Mouse (Mus musculus) CH12.LX (cell line): ENCODE measurements around the gene Fntb. TPM values are rescaled to one million over a fixed set of nuclear protein-coding genes. Genes with fewer than 3 reads are reported as not detected.

ENCODE experiments used
- DNase-seq: peaks from one replicate; pipeline ENCODE4 v3.0.0-alpha.2; 2013; ENCODE audit errors: extremely low read depth
- H3K27ac ChIP-seq: 2 replicates; pipeline ENCODE4 v1.5.1; 2012; ENCODE audit warnings: low read depth, mild to moderate bottlenecking, control low read depth, moderate library complexity; ENCODE audit not compliant: insufficient read depth
- H3K27me3 ChIP-seq: replicated peaks from 2 replicates; pipeline ENCODE3; 2012; ENCODE audit warnings: inconsistent platforms
- H3K36me3 ChIP-seq, 2 experiments: replicated peaks in 1 of 2; 2 replicates each; pipeline versions ENCODE3 to v1.6.1; 2012; ENCODE audit warnings: inconsistent platforms in 1 of 2, low read length in 1 of 2, mild to moderate bottlenecking in 1 of 2, mixed read lengths in 1 of 2, moderate library complexity in 1 of 2; ENCODE audit not compliant: control insufficient read depth in 1 of 2, insufficient read depth in 1 of 2
- H3K4me1 ChIP-seq, 2 experiments: 2 replicates each; pipeline ENCODE4 v1.6.1; 2012; ENCODE audit warnings: inconsistent platforms in 1 of 2, moderate library complexity in 1 of 2; ENCODE audit not compliant: insufficient read depth in 2 of 2, control insufficient read depth in 1 of 2
- H3K4me2 ChIP-seq: 2 replicates; pipeline ENCODE4 v1.6.1; 2012; ENCODE audit warnings: low read depth, mild to moderate bottlenecking, control low read depth; ENCODE audit not compliant: poor library complexity, insufficient read depth, severe bottlenecking
- H3K4me3 ChIP-seq, 3 experiments: fragments of 150-350 bp in 1 of 3; sonication (generic) in 1 of 3; replicated peaks in 1 of 3; 2 replicates each; pipeline versions ENCODE3 to v1.5.1; 2011 to 2012; ENCODE audit warnings: low read depth in 2 of 3, low read length in 2 of 3, mild to moderate bottlenecking in 2 of 3, moderate library complexity in 2 of 3, control low read depth in 1 of 3, improper control_type of control experiment in 1 of 3, inconsistent platforms in 1 of 3, mixed read lengths in 1 of 3; ENCODE audit not compliant: poor library complexity in 1 of 3
- H3K79me2 ChIP-seq: replicated peaks from 2 replicates; pipeline ENCODE4 v1.6.1; 2012; ENCODE audit warnings: mild to moderate bottlenecking, moderate library complexity; ENCODE audit not compliant: control insufficient read depth, poor library complexity, insufficient read depth, severe bottlenecking; ENCODE audit errors: extremely low read depth
- H3K9ac ChIP-seq: 2 replicates; pipeline ENCODE4 v1.6.1; 2012; ENCODE audit warnings: low read depth, mild to moderate bottlenecking, control low read depth, moderate library complexity; ENCODE audit not compliant: insufficient read depth
- H3K9me3 ChIP-seq: replicated peaks from 2 replicates; pipeline ENCODE3; 2012; ENCODE audit warnings: low read length, inconsistent platforms, mixed read lengths
- CHD1 ChIP-seq: IDR thresholded peaks from 2 replicates; pipeline ENCODE4 v1.6.1; 2012; ENCODE audit warnings: low read depth, low read length, improper control_type of control experiment, inconsistent platforms
- CHD2 ChIP-seq: IDR thresholded peaks from 2 replicates; pipeline ENCODE4 v1.6.1; 2011; ENCODE audit warnings: low read length, improper control_type of control experiment
- CTCF ChIP-seq, 2 experiments: IDR thresholded peaks in 1 of 2; conservative IDR thresholded peaks in 1 of 2; 2 replicates each; pipeline ENCODE4 v1.5.1; 2011 to 2012; ENCODE audit warnings: low read depth in 2 of 2, low read length in 2 of 2, improper control_type of control experiment in 1 of 2, inconsistent platforms in 1 of 2, mild to moderate bottlenecking in 1 of 2, moderate library complexity in 1 of 2
- ELF1 ChIP-seq: IDR thresholded peaks from 2 replicates; pipeline ENCODE4 v1.6.1; 2014; ENCODE audit warnings: low read depth, mild to moderate bottlenecking, inconsistent platforms, low read length, improper control_type of control experiment
- EP300 ChIP-seq: IDR thresholded peaks from 2 replicates; pipeline ENCODE4 v1.6.1; 2011; ENCODE audit warnings: low read length, improper control_type of control experiment
- ETS1 ChIP-seq: conservative IDR thresholded peaks from 2 replicates; pipeline ENCODE4 v1.6.1; 2012; ENCODE audit warnings: low read depth, mild to moderate bottlenecking, inconsistent platforms, low read length, improper control_type of control experiment, moderate library complexity
- GABPA ChIP-seq: IDR thresholded peaks from 2 replicates; pipeline ENCODE4 v1.6.1; 2012; ENCODE audit warnings: low read depth, low read length, improper control_type of control experiment, inconsistent platforms; ENCODE audit not compliant: insufficient replicate concordance
- HCFC1 ChIP-seq: IDR thresholded peaks from 2 replicates; pipeline ENCODE4 v1.6.1; 2012; ENCODE audit warnings: low read depth, mild to moderate bottlenecking, inconsistent platforms, low read length, improper control_type of control experiment
- IRF4 ChIP-seq: IDR thresholded peaks from 2 replicates; pipeline ENCODE4 v1.6.1; 2014; ENCODE audit warnings: low read depth, mild to moderate bottlenecking, inconsistent platforms, low read length, improper control_type of control experiment
- KAT2A ChIP-seq: IDR thresholded peaks from 2 replicates; pipeline ENCODE4 v1.6.1; 2012; ENCODE audit warnings: low read length, improper control_type of control experiment, inconsistent platforms; ENCODE audit not compliant: insufficient replicate concordance
- MAFK ChIP-seq: IDR thresholded peaks from 2 replicates; pipeline ENCODE4 v1.6.1; 2011; ENCODE audit warnings: low read length, improper control_type of control experiment; ENCODE audit not compliant: insufficient replicate concordance
- MAX ChIP-seq: IDR thresholded peaks from 2 replicates; pipeline ENCODE4 v1.6.1; 2011; ENCODE audit warnings: low read length, improper control_type of control experiment
- MAZ ChIP-seq: IDR thresholded peaks from 2 replicates; pipeline ENCODE4 v1.6.1; 2012; ENCODE audit warnings: low read depth, mild to moderate bottlenecking, inconsistent platforms, low read length, improper control_type of control experiment, moderate library complexity
- MEF2A ChIP-seq: IDR thresholded peaks from 2 replicates; pipeline ENCODE4 v1.6.1; 2014; ENCODE audit warnings: low read depth, mild to moderate bottlenecking, inconsistent platforms, low read length, improper control_type of control experiment, borderline replicate concordance
- MXI1 ChIP-seq: IDR thresholded peaks from 2 replicates; pipeline ENCODE4 v1.6.1; 2011; ENCODE audit warnings: mild to moderate bottlenecking, low read depth, low read length, improper control_type of control experiment
- MYC ChIP-seq: IDR thresholded peaks from 2 replicates; pipeline ENCODE4 v1.6.1; 2011; ENCODE audit warnings: low read depth, mild to moderate bottlenecking, improper control_type of control experiment, low read length
- PAX5 ChIP-seq: IDR thresholded peaks from 2 replicates; pipeline ENCODE4 v1.6.1; 2012; ENCODE audit warnings: low read length, inconsistent platforms, mixed read lengths
- POLR2A ChIP-seq: IDR thresholded peaks from 2 replicates; pipeline ENCODE4 v1.6.1; 2011; ENCODE audit warnings: low read depth, mild to moderate bottlenecking, improper control_type of control experiment, low read length
- POLR2AphosphoS2 ChIP-seq: IDR thresholded peaks from 2 replicates; pipeline ENCODE4 v1.6.1; 2011; ENCODE audit warnings: low read depth, low read length, improper control_type of control experiment
- RAD21 ChIP-seq: IDR thresholded peaks from 2 replicates; pipeline ENCODE4 v1.6.1; 2011; ENCODE audit warnings: low read depth, mild to moderate bottlenecking, low read length, improper control_type of control experiment, moderate library complexity
- RCOR1 ChIP-seq: conservative IDR thresholded peaks from 2 replicates; pipeline ENCODE4 v1.6.1; 2012; ENCODE audit warnings: low read depth, mild to moderate bottlenecking, inconsistent platforms, low read length, improper control_type of control experiment
- USF1 ChIP-seq: IDR thresholded peaks from 2 replicates; pipeline ENCODE4 v1.6.1; 2014; ENCODE audit warnings: low read depth, mild to moderate bottlenecking, inconsistent platforms, low read length, improper control_type of control experiment
- ZC3H11A ChIP-seq: IDR thresholded peaks from 2 replicates; pipeline ENCODE4 v1.6.1; 2012; ENCODE audit warnings: low read depth, mild to moderate bottlenecking, inconsistent platforms, low read length, improper control_type of control experiment
- ZMIZ1 ChIP-seq: IDR thresholded peaks from 2 replicates; pipeline ENCODE4 v1.6.1; 2012; ENCODE audit warnings: low read depth, mild to moderate bottlenecking, inconsistent platforms, low read length, improper control_type of control experiment
- dilution Hi-C: fragments of 300-500 bp; cut with MboI; formaldehyde crosslinking; loops from 2 replicates; pipeline ENCODE4 v1.14.3; 2020; ENCODE audit warnings: low sequenced_read_pairs; ENCODE audit not compliant: extremely low pct_unique_long_range_greater_than_20kb, extremely low pct_ligation_motif_present
- in situ Hi-C: fragments of 300-500 bp; cut with MboI; formaldehyde crosslinking; loops from 3 replicates; pipeline ENCODE4 v1.14.3; 2019; ENCODE audit warnings: low sequenced_read_pairs, low pct_ligation_motif_present, low pct_unique_long_range_greater_than_20kb, mixed read lengths
- polyA plus RNA-seq: library from polyadenylated mRNA; unstranded; fragments of >175 nt; gene quantifications from 2 replicates; pipeline ENCODE4 v1.2.1, GENCODE M21; 2012; ENCODE audit warnings: low read depth; ENCODE audit not compliant: insufficient read length
- total RNA-seq, 2 experiments: library from RNA; depleted of rRNA; stranded (reverse); fragments of 300-350 nt in 1 of 2; fragments of >200 nt in 1 of 2; gene quantifications; 2 replicates each; pipeline ENCODE4 v1.2.3; 2012 to 2014

Fntb gene
- total and polyA plus RNA-seq, 3 experiments: 5.6 to 19.5 (median 9.2) TPM

- Histone ChIP-seq H3K79me2 (no peaks in the 10 kb centered on the region; the same call in 1 of the 2 replicates), H3K4me2 (no peak overlapping the region)
- dilution Hi-C loops: no loop called here
- TF ChIP-seq ELF1: no peak
- no peak for TF ChIP-seq KAT2A
- no peak for TF ChIP-seq RCOR1
- no peak for TF ChIP-seq RAD21
- TF ChIP-seq CTCF (conservative IDR thresholded peaks at IDR 0.05 in 1 of 2, IDR thresholded peaks at IDR 0.05 in 1 of 2; ENCODE audit: low read depth in 2 of 2, low read length in 2 of 2): no peak
- TF ChIP-seq MXI1: no peak
- TF ChIP-seq POLR2AphosphoS2: no peak
- TF ChIP-seq MEF2A: no peak
- TF ChIP-seq CHD2: no peak
- no peak for TF ChIP-seq POLR2A
- TF ChIP-seq MAX: no peak
- no peak for TF ChIP-seq ZMIZ1
- no peak for TF ChIP-seq HCFC1
- no peak for TF ChIP-seq IRF4
- no peak for TF ChIP-seq ETS1
- no peak for TF ChIP-seq GABPA
- no peak for TF ChIP-seq EP300
- no peak for TF ChIP-seq USF1
- TF ChIP-seq MYC: no peak
- no peak for TF ChIP-seq ZC3H11A
- TF ChIP-seq, all 38 proteins: peak for 0
- H3K9me3 ChIP-seq: no peaks in the 10 kb centered on the region
- no peak overlapping the region for H3K4me3 ChIP-seq
- peaks cover 4 to 50% of the 10 kb centered on the region in 2 experiments; a peak in 3 of 4 replicates for H3K4me1 ChIP-seq
- no peak for DNase-seq
- in situ Hi-C loops: no loop called here
- no peak overlapping the region for H3K9ac ChIP-seq
- H3K36me3 ChIP-seq: peaks cover 61 to 89% of the 10 kb centered on the region in 2 experiments
- H3K27ac ChIP-seq: no peak overlapping the region
- H3K27me3 ChIP-seq: no peaks in the 10 kb centered on the region
Measured at GRCm38 (mm10) chr12:76936211-76936610, 170.8 kb downstream of the Fntb start.

DNA sequence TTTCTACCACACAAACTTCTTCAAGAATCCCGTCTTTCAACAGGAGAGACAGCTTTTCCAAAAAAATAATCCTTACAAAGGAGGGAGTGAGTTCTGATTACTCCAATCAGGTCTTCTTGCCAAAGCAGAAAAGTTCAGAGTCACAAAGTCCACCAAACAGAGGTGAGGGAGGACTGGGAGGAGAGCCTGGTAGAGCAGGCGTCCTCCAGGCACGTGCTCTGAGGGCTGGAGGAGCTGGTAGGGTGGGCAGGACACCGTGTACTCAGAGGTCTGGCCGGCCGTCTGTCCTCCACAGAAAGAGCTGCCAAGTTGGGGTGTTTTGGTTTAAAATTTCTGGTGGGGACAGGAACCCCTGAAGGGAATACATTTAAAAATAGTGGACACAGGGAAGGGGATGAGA is 172.6 kb downstream of the Fntb start:
- in situ Hi-C loops: no loop called here
- TF ChIP-seq RCOR1 (no peak), ZC3H11A (no peak), PAX5 (no peak), IRF4 (no peak), MYC (no peak), ELF1 (no peak), MAZ (no peak), MAFK (no peak), ZMIZ1 (no peak), CHD1 (no peak)
- TF ChIP-seq, all 38 proteins: peak for 0
- no peak overlapping the region for H3K4me3 ChIP-seq
- H3K9me3 ChIP-seq: no peaks in the 10 kb centered on the region
- dilution Hi-C loops: no loop called here
- H3K4me2 ChIP-seq: no peak overlapping the region
- H3K4me1 ChIP-seq: peaks cover 4 to 39% of the 10 kb centered on the region in 2 experiments; a peak in 3 of 4 replicates
- H3K27me3 ChIP-seq: no peaks in the 10 kb centered on the region
- H3K9ac ChIP-seq: no peak overlapping the region
- no peak for DNase-seq
- peaks cover 72 to 93% of the 10 kb centered on the region in 2 experiments for H3K36me3 ChIP-seq
- H3K79me2 ChIP-seq: no peaks in the 10 kb centered on the region; the same call in 1 of the 2 replicates
- no peak overlapping the region for H3K27ac ChIP-seq
